Mouse (Mus musculus): ENCODE data around the gene Celsr3. TPM values are rescaled to one million over a fixed set of nuclear protein-coding genes. Genes with fewer than 3 reads are reported as not detected.
A peak's percentile ranks its signal among the peaks of the same experiment; 100 is the strongest.

The Celsr3 gene
- total RNA-seq, 1 experiment from 2014 or later: 4.2 TPM

DNA sequence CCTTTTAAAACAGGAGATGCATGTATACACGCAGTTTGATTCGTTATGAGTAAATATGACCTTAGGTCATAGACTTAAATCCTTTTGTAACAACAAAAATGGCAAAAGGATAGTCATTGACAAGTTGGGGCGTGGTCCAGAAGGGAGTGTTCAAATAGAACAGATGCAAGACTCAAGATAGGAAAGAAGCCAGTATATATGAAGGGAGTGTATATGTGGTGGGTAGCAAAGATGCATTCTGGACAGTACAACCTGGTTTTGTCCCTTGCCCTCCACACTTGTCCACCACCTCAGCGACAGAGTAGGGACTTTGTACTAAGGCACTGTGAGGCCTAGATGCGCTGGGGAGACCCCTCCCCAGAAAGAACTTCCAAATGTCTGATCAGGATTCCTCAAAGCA lies 18.4 kb upstream of the Celsr3 start:
- no peak for DNase-seq

DNA sequence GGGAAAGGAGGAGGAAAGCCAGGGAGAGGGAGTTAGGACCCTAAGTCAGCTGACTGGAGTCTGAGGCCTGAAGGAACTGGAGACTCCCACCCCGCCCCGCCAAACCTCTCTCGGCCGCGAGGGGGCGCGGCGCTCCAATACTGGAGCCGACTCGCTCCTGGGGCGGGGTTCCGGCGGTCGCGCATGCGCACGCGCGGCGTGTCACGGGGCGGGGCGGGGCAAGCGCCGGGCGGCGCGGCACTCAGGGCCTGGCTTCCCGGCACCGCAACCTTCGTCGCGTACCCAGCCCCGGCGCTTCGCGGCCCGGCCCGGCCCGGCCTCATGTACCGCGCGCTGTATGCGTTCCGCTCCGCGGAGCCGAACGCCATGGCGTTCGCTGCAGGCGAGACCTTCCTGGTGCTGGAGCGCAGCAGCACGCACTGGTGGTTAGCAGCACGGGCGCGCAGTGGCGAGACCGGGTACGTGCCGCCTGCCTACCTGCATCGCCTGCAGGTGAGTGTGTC lies 17.9 kb upstream of the Celsr3 start, which contains the start of gene Nckipsd:
Gene Nckipsd, plus strand, starts transcription at position 206 of the 503 bp plus-strand sequence.
- peak; percentile 98 for DNase-seq

DNA sequence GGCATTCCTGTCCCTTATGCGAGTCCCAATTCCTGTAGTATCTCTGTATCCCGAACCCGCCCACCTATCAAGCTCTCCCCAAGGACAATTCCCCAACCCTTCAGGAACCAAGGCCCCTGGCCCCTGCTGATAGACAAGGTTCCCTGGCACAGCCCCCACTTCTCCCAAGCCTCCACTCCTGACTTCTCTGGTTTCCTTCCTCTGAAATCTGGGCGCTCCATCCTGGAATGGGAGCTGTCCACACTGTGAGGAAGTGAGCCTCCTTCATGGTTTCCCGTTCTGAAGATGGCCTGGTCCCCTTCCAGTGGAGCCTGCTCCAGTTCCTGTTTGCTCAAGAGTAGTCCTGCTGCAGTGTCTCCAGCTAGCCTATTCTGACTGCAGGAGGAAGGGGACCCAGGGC lies 16.9 kb upstream of the Celsr3 start:
- no peak for DNase-seq

DNA sequence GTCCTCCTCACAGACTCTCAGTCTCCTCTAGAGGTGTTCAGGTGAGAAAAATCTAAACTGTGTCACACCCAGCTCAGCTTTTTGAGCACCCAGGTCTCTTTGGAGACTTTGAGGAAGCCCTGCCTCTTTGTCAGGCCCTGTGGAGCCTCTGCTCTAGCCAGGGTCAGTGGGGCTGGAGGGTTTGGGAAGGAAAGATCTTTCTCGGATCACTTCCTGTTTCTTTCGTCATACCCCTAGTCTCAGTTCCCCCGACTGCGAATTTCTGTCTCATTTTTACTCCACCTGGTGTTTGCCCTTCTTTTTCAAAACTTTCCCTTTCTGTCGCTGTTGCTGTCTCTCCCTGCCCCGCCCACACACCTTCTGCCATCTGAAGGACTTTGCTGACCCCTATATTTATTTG lies 16.4 kb upstream of the Celsr3 start:
- no peak for DNase-seq

DNA sequence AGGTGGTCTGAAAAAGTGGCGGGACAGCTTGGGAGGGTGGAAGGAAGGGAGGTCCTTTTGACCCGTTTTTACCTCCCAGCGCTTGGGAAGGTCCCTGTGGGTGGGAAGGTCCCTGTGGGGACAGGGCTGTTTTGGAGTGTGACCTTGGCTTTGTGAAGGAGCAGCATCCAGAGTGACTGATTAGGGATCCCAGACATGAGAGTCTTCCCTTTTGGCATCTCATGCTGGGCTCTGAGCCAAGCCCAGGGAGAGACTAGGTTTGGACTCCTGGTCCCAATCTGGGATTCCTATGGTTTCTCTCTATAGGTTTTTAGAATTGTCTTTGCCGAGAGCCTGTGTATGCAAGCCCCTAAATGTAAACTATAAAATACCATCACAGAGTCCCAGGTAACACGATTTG lies 15.6 kb upstream of the Celsr3 start:
- no peak for DNase-seq

DNA sequence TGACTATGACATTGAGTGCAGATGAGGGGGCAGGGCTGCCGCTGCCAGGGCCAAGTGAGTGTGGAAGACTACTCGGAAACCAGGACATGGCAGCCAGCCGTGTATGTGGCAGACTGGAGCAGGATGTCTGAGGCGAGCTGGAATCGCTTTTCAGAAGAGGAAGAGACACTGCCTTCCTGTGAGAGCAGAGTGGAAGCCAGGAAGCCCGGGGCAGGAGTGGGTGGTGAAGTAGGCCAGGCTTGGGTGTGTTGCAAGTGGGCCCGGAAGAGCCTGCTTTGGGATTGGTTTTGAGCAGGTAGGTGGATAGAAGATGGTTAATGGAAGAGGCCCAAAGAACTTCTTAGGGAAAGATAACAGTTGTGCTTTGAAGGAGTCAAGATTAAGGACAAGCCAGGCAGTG lies 10.6 kb upstream of the Celsr3 start:
- DNase-seq: no peak

DNA sequence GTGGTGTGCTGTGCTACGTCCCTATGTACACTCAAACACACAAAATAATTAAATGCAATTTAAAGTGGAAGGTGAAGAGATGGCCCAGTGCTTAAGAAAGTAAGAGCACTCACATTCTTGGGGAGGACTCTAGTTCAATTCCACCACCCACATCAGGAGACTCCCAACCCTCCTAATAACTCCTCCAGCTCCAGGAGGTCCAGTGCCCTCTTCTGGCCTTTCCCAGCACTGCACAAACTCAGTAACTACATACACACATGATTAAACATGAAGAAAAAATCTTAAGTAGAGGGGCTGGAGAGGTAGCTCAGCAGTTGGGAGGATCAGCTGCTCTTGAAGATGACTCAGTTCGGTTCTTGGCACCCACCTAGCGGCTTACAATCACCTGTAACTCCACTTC lies 6.6 kb upstream of the Celsr3 start:
- DNase-seq: peak; percentile 67

DNA sequence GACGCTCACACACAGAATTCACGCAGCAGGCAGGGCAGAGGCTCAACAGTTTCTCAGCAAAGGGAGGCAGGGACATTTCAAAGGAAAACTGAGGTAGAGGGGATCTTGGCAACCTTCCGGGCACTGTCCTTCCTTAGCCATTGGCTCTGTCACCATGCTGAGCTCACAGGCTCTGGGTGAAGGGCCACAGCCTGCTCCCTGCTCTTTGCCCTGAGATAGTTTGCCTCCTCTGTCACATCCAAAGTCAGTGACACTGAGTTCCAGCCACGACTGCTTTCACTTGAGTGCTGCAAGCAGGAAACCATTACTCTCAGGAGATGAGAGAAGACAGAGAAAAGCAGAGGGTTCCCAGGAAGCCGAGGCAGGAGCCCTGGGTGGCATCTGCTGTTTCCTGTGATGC lies 6.0 kb upstream of the Celsr3 start:
- DNase-seq: peak; percentile 0

DNA sequence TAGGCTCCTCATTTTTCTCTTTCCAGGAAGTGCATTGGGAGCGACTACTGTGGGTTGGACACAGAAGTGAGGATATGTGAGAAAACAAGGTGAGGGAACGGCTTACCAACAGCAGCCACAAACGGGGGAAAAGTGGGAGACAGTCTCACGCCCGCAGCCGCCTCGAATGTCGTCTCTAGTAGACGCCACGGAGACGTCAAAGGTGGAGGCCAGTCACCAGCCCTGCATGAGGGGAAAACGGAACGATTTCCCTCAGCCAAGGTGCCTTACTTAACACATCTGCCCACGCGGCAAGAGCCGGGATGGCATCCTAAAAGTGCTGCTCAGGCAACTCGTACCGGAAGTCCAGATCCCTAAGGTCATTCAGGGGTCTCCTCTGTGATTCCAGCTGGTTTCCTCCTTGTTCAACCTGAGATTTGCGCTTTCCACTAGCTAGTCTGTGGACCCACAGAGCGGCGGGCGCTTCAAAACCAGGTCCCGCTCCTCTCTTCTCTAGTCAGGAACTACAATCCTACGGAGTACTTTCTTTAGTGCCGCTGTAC lies 1.9 kb upstream of the Celsr3 start:
- peak; percentile 0 for DNase-seq

DNA sequence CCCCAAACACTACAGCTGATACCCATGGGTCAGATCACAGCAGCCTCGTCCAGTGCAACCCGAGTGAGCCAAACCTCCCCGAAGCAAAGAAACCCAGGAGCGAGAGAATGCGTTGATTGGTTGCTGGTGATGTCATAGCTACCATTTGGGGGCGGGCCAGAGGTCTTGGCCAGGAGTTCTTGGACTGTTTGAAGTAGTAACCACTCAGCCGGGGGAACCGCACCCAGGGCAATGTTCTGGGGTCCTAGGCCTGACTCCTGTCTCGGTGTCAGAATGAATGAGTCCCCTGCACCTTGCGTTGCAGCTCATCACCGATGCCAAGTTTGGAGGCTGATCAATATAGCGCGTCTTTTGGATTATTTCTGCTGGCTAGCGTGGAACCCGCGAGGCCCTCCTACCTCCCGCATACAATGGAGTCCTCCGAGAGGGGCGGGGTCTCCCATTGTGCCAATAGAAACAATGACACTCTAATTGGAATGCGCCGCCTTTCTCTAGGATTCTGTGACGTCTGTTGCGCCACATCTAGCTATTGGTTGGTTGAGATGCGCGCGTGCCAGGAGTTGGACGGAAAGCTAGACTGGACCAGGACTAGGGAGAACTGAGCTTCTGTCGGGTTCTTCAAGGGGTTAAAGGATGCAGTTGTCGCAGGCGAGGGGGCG lies 1.2 kb upstream of the Celsr3 start:
- peak; percentile 41 for DNase-seq

DNA sequence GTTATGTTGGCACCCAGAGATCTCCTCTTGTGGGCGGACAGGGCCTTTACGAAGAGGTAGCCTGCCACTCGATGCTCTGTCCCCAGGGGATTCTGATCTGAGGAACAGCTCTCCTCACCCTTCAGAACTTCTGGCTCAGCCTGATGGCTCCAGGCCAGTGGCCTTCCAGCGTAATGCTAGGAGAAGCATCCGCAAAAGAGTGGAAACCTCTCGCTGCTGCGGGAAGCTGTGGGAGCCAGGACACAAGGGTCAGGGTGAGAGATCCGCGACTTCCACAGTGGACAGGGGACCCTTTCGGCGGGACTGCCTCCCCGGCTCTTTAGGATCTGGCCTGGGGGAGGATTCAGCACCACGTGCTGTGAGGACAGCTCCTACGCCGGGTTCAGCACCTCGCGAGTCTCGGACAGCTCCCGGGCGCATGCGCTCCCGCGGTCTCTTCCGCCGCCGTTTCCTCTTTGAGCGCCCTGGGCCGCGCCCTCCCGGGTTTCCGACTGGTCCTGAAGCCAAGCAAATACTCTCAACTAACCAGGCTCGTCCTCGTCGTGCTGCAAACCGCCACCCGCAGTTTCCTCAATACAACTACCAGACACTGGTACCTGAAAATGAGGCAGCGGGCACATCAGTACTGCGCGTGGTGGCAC lies 700 bp downstream of the Celsr3 start:
- DNase-seq: peak; percentile 85

DNA sequence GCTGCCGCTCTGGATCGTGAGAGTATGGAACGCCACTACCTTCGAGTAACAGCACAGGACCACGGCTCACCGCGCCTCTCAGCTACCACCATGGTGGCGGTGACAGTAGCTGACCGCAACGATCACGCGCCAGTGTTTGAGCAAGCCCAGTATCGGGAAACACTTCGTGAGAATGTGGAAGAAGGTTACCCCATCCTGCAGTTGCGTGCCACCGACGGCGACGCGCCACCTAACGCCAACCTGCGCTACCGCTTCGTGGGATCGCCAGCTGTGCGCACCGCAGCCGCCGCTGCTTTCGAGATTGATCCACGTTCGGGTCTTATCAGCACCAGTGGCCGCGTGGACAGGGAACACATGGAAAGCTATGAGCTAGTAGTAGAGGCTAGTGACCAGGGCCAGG lies 1.3 kb downstream of the Celsr3 start:
- DNase-seq: no peak

DNA sequence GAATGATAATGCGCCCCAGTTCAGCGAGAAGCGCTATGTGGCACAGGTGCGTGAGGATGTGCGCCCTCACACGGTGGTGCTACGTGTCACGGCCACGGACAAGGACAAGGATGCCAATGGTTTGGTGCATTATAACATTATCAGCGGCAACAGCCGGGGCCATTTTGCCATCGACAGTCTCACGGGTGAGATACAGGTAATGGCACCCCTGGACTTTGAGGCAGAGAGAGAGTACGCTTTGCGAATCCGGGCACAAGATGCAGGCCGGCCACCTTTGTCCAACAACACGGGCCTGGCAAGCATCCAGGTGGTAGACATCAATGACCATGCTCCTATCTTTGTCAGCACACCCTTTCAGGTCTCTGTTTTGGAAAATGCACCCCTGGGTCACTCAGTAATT lies 1.8 kb downstream of the Celsr3 start:
- no peak for DNase-seq

DNA sequence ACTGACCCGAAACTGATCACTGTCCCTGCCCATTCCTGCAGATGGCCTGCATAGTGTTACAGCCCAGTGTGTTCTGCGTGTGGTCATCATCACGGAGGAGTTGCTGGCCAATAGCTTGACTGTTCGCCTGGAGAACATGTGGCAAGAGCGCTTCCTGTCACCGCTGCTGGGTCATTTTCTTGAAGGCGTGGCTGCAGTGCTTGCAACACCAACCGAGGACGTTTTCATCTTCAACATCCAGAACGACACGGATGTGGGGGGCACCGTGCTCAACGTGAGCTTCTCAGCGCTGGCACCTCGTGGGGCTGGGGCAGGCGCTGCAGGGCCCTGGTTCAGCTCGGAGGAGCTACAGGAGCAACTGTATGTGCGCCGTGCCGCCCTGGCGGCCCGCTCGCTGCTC lies 5.5 kb downstream of the Celsr3 start:
- DNase-seq: no peak

DNA sequence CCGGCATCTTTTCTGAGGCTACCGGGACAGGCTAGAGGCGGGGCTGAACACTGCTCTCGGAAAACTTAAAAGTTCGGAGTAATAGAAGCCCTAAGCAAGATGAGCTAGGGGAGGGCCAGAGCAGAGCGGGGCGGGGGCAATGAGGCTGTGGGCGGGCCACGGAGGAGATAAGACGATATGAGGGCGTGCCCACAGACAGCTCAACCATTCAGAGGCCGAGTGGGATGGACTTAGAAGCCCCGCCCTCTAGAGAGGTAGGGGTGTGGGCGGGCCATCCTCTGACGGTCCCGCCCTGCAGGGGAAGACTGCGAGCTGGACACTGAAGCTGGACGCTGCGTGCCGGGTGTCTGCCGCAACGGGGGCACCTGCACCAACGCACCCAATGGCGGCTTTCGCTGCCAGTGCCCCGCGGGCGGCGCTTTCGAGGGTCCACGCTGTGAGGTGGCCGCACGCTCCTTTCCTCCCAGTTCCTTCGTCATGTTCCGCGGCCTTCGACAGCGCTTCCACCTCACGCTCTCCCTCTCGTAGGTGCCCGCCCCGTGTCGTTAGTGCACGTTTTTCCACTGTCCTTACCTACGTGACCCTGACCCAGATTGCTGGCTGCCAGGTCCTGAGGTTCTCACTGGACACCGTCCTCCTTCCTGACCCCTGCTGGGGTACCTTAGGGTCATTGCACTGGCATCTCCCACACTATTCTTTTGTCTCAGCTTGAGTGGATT lies 6.4 kb downstream of the Celsr3 start:
- DNase-seq: peak; percentile 91

DNA sequence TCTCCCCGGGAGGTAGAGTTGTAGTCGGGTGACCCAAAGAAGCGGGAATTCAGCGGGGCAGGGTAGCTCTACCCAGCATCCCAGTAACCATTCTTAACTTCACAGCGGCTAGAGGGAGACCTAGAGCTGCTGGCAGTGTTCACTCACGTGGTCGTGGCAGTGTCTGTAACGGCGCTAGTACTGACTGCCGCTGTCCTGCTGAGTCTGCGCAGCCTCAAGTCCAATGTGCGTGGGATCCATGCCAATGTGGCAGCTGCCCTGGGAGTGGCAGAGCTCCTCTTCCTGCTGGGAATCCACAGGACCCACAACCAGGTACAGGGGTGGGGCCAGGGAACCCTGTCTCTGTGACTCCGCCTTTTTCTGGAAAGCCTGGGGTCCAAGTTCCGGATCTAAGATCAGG lies 16.9 kb downstream of the Celsr3 start:
- DNase-seq: peak; percentile 50

DNA sequence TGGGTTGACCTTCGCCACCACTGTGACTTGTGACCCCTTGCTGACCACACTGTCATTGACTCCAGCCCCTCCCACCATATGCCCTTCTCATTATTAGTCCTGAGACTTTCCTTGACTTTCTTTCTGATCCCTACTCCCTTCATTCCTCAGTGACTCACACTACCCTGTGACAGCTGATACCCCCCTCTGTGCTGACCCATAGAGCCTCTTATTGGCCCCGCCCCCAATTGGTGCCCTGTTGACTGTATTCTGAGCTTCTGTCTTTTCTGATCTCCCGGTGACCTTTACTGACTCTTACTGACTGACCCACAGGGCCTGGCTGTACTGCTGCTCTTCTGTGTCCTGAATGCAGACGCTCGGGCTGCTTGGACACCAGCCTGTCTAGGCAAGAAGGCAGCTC lies 19.3 kb downstream of the Celsr3 start:
- no peak for DNase-seq

DNA sequence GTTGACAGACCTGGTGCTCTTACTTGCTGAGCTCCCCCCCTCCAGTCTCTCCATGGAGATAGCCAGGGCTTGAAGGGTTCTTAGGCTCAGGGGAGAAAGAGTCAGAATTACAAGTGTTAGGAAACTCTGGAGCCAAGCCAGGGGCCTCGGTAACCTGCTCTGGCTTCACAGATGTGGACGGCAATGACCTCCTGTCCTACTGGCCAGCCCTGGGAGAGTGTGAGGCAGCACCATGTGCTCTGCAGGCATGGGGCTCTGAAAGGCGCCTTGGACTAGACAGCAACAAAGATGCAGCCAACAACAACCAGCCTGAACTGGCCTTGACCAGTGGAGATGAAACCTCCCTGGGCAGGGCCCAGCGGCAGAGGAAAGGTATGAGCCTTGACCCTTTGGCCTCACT lies 21.3 kb downstream of the Celsr3 start:
- DNase-seq: no peak

DNA sequence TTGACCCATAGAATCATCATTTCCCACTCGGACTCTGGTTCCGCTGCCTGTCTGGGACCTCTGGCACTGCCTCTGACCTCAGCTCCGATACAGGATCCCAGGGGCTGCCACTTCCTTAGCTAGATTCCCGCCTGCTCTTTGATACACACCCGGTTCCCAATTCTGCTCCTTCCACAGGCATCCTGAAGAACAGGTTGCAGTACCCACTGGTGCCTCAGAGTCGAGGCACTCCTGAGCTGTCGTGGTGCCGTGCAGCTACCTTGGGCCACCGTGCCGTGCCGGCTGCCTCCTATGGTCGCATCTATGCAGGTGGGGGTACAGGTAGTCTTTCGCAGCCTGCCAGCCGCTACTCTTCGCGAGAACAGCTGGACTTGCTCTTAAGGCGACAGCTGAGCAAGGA lies 22.3 kb downstream of the Celsr3 start:
- DNase-seq: no peak

DNA sequence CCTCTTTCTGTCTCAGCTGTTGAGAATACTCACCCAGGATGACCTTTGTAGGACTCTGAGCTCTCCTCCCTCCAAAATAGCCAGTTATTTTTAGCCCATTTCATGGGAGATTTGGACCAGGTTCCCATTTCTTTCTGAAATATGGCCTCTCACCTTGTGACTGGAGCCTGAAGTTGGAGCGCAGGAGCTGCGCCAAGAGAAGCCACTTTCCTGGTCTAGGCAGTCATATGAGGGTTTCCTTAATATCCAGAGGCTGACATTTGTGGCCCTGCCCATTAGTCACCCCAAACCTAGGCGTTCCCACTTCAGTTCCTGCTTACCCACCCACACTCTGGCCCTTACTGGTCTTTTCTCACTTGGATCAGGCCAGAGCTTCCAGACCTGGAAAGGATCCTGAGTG lies 26.9 kb downstream of the Celsr3 start, which contains the start of gene Slc26a6:
Gene Slc26a6, plus strand, starts transcription at position 308 of the 400 bp plus-strand sequence.
- DNase-seq: no peak

DNA sequence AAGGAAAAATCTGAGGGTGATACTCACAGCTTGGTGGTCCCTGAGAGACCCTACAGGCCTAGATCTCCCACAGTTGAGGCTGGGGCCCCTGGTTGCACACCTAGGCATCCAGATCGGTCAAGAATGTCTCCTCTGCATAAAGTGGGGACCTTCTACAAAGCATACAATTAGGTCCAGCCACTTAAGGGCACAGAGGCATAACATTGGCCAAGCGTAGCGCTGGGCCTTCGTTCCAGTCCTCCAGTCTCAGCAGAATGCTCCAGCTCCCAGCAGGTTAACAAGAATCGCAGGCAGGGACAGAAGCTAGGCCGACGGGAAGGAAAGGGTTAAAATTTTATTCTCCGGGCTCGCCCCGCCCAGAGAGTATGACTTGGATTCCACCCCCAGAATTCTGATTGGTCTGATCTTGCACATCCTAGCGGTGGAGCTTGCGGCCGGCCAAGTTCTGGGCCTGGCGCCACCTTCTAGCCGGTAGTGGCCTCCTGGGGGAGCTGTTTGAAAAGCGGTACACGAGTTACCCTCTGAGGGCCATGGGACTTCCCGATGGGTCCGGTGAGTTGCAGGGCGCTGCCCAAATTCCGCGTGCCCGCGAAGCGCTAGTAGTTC lies 27.6 kb downstream of the Celsr3 start:
- peak; percentile 90 for DNase-seq

DNA sequence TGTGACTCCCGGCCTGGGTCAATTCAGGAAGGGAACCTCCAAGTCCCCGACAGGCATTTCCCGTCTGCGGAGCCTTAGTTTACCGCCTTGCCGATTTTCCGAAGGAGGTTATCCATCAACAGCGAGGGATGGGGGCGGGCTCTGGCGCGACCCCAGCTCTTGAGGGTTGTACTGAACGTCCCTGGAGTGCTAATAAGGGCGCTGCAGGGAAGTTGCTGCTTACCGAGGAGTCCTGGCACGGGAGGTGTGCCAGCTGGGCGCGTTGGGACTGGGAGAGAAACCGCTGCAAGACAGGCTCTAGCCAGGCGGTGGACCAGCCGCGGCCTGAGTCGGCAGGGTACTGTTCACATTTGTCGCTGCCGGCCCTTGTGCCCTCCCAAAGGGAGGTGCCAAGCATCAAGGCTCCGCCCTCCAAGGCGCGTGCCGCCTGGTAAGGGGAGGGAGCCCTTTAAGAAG lies 28.1 kb downstream of the Celsr3 start:
- peak; percentile 92 for DNase-seq

DNA sequence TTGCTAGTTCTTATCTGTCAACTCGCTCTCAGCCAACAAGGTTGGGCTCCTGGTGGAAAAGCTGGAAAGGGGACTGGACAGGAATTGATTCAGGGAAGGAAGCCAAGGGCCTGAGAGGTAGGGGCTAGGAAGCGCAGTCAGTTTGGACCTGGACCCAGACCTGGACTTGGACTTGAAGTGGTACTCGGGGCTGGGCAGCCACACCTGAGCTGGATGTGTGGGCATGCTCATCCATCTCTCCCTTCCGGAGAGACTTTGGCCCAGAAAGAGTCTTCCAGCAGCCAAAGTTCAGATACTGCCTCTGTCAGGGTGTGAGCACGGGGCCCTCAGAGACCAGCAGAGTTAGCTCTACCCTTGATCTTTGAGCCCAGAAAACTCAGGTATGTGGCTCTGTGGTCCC lies 29.2 kb downstream of the Celsr3 start:
- no peak for DNase-seq
